Mouse (Mus musculus): Measurements from ENCODE around the gene Rab3ip. TPM values are rescaled to one million over a fixed set of nuclear protein-coding genes. Genes with fewer than 3 reads are reported as not detected.

Gene Rab3ip
- total RNA-seq, 2 experiments from 2014 or later: 64.9 to 67.7 TPM

Other genes with a start within 250 kb of the Rab3ip start
- under 1 TPM; 0.27 to 0.30 TPM for gene Myrfl, start 53.9 kb downstream of the Rab3ip start, total RNA-seq (2021)
- gene Gm10271, start 21.8 kb upstream of the Rab3ip start, total RNA-seq (2021): not detected
- gene Best3, start 35.5 kb upstream of the Rab3ip start, total RNA-seq (2021): 1 to 10 TPM; 2.1 to 2.2 TPM
- under 1 TPM in 1 of 2 experiments, not detected in 1; 0.25 TPM for gene Lrrc10, start 94.6 kb upstream of the Rab3ip start, total RNA-seq (2021)
- gene Cct2, start 113.0 kb upstream of the Rab3ip start, total RNA-seq (2021): 100 to 1,000 TPM; 184 to 188 TPM
- 10 to 100 TPM; 35.5 to 37.6 TPM for gene Frs2, start 197.8 kb upstream of the Rab3ip start, total RNA-seq (2021)

Data from layer of hippocampus, postnatal 36 days (tissue).